Mouse (Mus musculus) erythroblast, embryonic 14.5 days (primary cell): ENCODE results near the gene Cd5l.

Experiments used
- GATA1 ChIP-seq: IDR thresholded peaks from 2 replicates; pipeline ENCODE4 v1.6.1; 2012; ENCODE audit warnings: low read length, inconsistent platforms, mixed read lengths
- TAL1 ChIP-seq: IDR thresholded peaks from 3 replicates; pipeline ENCODE4 v1.6.1; 2012; ENCODE audit warnings: low read length, inconsistent platforms, mixed read lengths

- TF ChIP-seq TAL1 (no peak), GATA1 (no peak)
Observed at GRCm38 (mm10) chr3:87411150-87411549, 53.5 kb downstream of the Cd5l start.
